Mouse (Mus musculus): ENCODE measurements around the gene Mrpl46.

DNA sequence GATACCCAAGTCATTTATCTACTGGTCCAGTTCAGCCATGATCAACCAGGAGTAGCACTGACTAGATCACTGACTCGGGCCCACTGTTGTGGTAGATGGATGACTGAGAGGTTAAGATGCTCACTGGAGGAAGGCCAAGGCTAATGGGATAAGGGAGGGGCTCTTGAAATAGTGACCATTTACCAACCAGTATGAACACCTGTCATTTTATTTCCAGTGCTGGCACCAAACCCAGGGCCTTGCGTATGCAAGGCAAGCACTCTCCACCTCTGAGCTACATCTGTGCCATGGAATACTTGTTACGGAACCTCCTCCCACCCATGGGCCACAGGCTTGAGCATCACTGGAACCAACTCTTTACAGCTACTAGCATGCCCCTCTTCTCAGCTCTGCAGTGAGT lies 19.5 kb downstream of the Mrpl46 start:
- TF ChIP-seq CTCF (IDR thresholded peaks at IDR 0.05; ENCODE audit: borderline replicate concordance, insufficient read depth, low read length) (no peak), POLR2A (IDR thresholded peaks at IDR 0.05; ENCODE audit: low read depth, low read length) (no peak)

Measured in embryonic fibroblast, embryonic 13.5 days (primary cell).